Mouse (Mus musculus): ENCODE results near the gene Zfp12.
A peak's percentile ranks its signal among the peaks of the same experiment; 100 is the strongest.

Zfp12 gene

GRCm38 (mm10) chr5:143266794-143267193, 31.8 kb downstream of the Zfp12 start:
- peak in 1 of 2 experiments; percentile 34 for DNase-seq

- DNase-seq = peak in 1 of 2 experiments; percentile 19
Observed at GRCm38 (mm10) chr5:143268985-143269362, 34.0 kb downstream of the Zfp12 start.

DNA sequence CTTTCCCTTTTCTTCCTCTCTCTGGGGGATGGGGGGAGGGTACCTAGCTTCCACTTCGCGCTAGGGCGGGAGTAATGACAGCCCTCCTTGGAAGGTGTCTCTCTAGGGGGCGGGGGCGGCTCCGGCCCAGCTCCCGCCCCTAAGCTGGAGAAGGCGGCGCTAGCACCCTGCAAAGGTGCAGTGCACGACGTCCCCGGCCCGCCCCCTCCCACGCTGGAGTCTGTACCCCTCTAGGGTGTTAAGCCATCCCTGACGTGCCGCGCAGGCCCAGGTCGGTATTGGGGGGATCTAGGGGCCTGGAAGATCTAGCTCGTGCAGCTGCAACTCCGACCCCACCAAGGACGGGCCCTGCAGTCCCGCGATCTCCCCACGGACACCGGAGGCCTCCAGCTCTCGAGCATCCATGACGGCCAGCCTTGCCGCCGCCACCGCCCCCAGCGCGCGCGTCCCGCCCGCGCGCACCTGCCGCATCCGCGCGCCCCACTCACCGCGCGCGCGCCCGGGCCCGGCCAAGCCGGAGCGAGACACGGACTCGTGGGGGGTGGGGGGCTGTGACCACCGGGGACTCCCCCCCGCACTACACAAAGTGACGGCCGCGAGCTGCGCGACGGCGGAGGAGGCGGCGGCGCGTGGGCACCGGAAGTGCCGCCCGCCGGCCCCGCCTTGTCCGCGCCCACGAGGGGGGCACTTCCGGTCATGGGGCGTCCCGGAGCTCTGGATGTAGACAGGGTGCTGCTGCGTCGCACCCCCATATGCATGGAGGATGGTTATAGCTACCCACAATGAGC, 34.6 kb downstream of the Zfp12 start, which contains the start of gene Zfp316:
Gene Zfp316 (minus strand): TSS at position 660 of the 788 bp plus-strand sequence.
- DNase-seq = peak; percentile 85 to 91

DNA sequence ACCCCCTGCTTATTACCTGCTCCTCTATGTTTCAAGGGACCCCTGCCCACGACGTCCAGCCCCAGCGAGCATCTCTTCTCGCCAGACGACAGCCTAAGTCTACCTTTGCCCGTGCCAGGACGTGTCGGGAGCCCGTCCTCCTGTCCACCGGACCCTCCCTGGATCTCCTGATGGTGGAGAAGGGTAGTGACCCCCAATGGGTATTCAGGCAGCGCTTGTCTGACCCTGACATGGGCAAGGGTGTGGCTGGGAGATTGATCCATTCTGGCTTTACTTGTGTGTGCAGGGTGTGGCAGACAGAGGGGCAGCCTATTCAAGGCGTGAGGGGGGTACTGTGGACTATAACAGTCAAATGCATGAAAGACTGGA, 35.2 kb downstream of the Zfp12 start:
- no peak for DNase-seq

- DNase-seq = no peak
Observed at GRCm38 (mm10) chr5:143271642-143272041, 36.7 kb downstream of the Zfp12 start.

- DNase-seq = no peak
Observed at GRCm38 (mm10) chr5:143272108-143272507, 37.1 kb downstream of the Zfp12 start.

DNA sequence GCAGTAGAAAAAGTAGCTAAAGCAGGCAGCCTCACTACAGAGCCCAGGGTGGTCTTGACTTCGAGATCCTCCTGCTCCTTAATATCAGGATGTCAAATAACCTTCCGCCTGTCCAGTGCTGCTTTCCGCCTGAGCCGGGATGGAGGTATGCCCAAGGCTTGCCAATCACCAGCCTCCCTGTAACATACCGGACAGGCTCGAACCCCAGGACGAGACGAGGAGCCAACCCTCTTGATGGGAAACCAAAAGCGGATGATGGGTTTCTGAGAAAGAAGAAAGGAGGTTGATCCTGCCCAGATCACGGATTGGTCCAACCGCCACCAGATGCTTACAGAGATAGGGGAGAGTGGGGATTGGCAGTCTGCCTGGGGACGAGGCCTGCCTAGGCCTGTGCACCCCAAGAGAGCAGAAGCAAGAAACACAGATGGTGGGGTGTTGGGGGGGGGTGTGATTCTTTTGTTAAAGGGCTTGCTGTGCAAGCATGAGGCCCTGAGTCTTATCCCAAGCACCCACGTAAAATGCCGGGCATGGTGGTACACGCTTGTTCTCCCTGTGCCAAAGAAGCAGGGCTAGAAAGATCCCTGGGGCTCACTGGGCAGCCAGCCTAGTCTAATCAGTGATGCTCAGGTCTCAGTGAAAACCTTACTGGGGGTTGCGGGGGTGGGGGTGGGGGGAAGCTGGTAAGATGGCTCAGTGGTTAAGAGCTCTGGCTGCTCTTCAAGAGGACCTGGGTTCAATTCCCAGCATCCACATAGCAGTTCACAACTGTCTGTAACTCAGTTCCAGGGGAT, 37.8 kb downstream of the Zfp12 start:
- peak in 1 of 2 experiments; percentile 45 for DNase-seq

GRCm38 (mm10) chr5:143275761-143276160, 40.8 kb downstream of the Zfp12 start:
- no peak for DNase-seq

GRCm38 (mm10) chr5:143279247-143279646, 44.3 kb downstream of the Zfp12 start:
- DNase-seq = no peak

GRCm38 (mm10) chr5:143284762-143285161, 49.8 kb downstream of the Zfp12 start:
- DNase-seq = peak in 1 of 2 experiments; percentile 38

GRCm38 (mm10) chr5:143287774-143288328, 52.9 kb downstream of the Zfp12 start:
- peak; percentile 66 to 68 for DNase-seq

DNA sequence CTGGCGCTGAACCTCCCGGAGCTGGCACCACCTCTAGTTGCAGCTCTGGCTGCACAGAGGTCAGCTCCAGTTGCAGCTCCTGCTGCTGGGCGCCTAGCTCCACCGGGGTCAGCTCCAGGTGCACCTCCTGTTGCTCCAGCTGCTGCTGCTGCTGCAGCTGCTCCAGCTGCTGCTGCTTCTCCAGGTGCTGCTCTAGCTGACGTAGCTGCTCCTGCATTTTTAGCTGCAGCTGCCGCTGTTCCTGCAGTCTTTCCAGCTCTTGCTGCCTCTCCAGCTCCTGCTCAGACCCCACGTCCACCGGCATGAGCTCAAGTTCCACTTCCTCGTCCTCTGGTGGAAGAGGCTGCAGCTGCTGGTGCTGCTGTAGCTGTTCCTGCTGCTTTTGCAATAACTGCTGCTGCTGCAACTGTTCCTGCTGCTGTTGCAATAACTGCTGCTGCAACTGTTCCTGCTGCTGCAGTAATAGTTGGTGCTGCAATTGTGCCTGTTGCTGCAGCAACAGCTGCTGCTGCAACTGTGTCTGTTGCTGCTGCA, 53.5 kb downstream of the Zfp12 start:
- no peak for DNase-seq

DNA sequence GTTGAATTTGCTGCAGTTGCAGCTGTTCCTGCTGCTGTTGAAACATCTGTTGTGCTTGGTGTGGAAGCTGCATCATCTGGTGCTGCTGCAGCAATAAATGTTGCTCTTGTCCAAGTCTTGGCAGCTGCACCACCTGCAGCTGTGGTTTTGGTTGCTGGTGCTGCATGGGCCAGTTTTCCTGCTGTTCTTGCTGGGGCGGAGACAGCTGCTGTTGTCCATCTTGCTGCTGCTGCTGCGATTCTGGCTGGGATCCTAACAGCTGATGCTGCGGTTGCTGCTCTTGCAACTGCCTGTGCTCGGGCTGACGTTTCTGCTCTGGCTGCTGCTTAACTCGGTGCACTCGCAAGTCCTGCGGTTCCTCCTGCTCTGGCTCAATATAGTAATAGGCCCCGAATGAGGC, 54.3 kb downstream of the Zfp12 start:
- no peak for DNase-seq

GRCm38 (mm10) chr5:143292879-143293278, 57.9 kb downstream of the Zfp12 start:
- no peak for DNase-seq

GRCm38 (mm10) chr5:143293404-143293803, 58.4 kb downstream of the Zfp12 start, which contains the start of gene Zfp853:
Zfp853 (minus strand) TSS chr5:143293623.
- no peak for DNase-seq

DNA sequence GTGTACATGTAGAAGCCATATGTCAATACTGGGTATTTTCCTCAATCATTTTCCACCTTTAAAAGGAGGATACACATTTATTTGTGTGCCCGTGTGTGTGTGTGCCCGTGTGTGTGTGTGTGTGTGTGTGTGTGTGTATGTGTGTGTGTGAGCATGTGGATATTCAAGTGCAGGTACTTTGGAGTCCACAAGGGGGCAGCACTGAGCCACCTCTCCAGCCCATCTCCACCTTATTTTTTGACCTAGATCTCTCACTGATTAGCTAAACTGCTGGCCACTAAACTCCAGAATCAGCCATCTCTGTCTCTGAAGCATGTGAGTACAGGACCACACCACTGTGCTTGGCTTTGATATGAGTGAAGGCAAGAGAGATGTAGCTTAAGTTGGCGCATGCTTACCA, 59.9 kb downstream of the Zfp12 start:
- no peak for DNase-seq

DNA sequence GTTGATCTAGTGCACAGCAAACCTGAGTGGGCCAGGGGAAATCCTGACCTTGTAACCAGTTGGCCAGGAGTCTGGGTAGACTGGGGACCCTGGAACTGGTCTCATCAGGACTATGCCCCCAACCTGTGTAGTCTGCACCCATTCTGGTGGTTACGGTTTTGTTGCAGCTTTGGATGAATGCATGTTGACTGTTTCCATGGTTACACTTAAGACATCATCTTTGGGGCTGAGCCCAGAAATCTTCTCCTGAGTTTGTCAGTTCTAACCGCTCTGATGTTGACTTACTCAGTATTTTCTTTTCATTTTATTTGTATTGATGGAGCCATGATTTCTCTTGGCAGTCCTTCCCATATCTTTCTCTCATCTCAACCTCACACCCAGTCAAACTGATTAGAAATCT, 60.4 kb downstream of the Zfp12 start:
- DNase-seq = no peak

- no peak for DNase-seq
Observed at GRCm38 (mm10) chr5:143297986-143298385, 63.0 kb downstream of the Zfp12 start.

GRCm38 (mm10) chr5:143298391-143298790, 63.4 kb downstream of the Zfp12 start:
- DNase-seq = no peak

All from cerebellum, postnatal 25 days (tissue).